Mouse (Mus musculus) forebrain, embryonic 14.5 days (tissue): ENCODE results near the gene Pcsk5. TPM values are rescaled to one million over a fixed set of nuclear protein-coding genes. Genes with fewer than 3 reads are reported as not detected.

Source experiments
- ATAC-seq: fragments of 200-750 bp; cut with Nextera tagmentation; 2 replicates; pipeline ENCODE4 v1.8.0; 2017; ENCODE audit warnings: mild to moderate bottlenecking, moderate library complexity
- DNase-seq: peaks from one replicate; pipeline ENCODE4 v3.0.0-alpha.2; 2015; ENCODE audit warnings: low spot score
- H3K27ac ChIP-seq: fragments of 300-500 bp; sonication (generic); 2 replicates; pipeline ENCODE4 v1.5.1; 2014; ENCODE audit warnings: low read depth, mild to moderate bottlenecking, control low read depth, low read length, moderate library complexity
- H3K27me3 ChIP-seq: fragments of 300-500 bp; sonication (generic); replicated peaks from 2 replicates; pipeline ENCODE4 v1.6.1; 2014; ENCODE audit warnings: low read length, control low read depth, mixed read lengths; ENCODE audit not compliant: control insufficient read depth, insufficient read depth
- H3K36me3 ChIP-seq: fragments of 300-500 bp; sonication (generic); 2 replicates; pipeline ENCODE4 v1.6.1; 2014; ENCODE audit warnings: low read length, control low read depth; ENCODE audit not compliant: control insufficient read depth, insufficient read depth
- H3K4me1 ChIP-seq: fragments of 300-500 bp; sonication (generic); 2 replicates; pipeline ENCODE4 v1.6.1; 2014; ENCODE audit warnings: antibody characterized with exemption, low read length, control low read depth; ENCODE audit not compliant: control insufficient read depth, insufficient read depth
- H3K4me2 ChIP-seq: fragments of 300-500 bp; sonication (generic); 2 replicates; pipeline ENCODE4 v1.6.1; 2014; ENCODE audit warnings: mild to moderate bottlenecking, control low read depth, low read length
- H3K4me3 ChIP-seq: fragments of 300-500 bp; sonication (generic); 2 replicates; pipeline ENCODE4 v1.5.1; 2014; ENCODE audit warnings: low read depth, low read length, control low read depth
- H3K9ac ChIP-seq: fragments of 300-500 bp; sonication (generic); 2 replicates; pipeline ENCODE4 v1.6.1; 2014; ENCODE audit warnings: mild to moderate bottlenecking, low read length, control low read depth, moderate library complexity
- H3K9me3 ChIP-seq: fragments of 300-500 bp; sonication (generic); replicated peaks from 2 replicates; pipeline ENCODE4 v1.6.1; 2016; ENCODE audit warnings: low read length, control low read depth, mixed read lengths; ENCODE audit not compliant: control insufficient read depth
- WGBS: fragments of 180-500 bp; shearing (Covaris S2); extraction: QIAGEN DNeasy Blood & Tissue Kit; methylation state at CpG from one replicate; pipeline ENCODE4 v1.1.7; 2014; 5-methylcytosine and 5-hydroxymethylcytosine counted together
- polyA plus RNA-seq: library from polyadenylated mRNA; unstranded; fragments of >200 nt; fragmentation: Nextera tagmentation; extraction: Ambion mirVana; gene quantifications from 2 replicates; pipeline ENCODE4 v1.2.1, GENCODE M21; 2014

Gene Pcsk5
- polyA plus RNA-seq, result 3.8 and 5.1 TPM in 2 replicates

- Histone ChIP-seq H3K4me3 (peak within 1 kb of the TSS; percentile 72), H3K9ac (peak within 1 kb of the TSS; percentile 70), H3K27ac (peak within 1 kb of the TSS; percentile 74), H3K36me3 (no peaks in the 10 kb centered on the region), H3K4me1 (peaks cover 16% of the 10 kb centered on the region; the same call in 1 of the 2 replicates), H3K9me3 (no peaks in the 10 kb centered on the region), H3K4me2 (peak within 1 kb of the TSS; percentile 81), H3K27me3 (no peaks in the 10 kb centered on the region)
- under 1% methylated on average over 36 of the region's 36 CpGs for WGBS
- DNase-seq (peak; percentile 95), ATAC-seq (peak; percentile 96)
Measured at GRCm38 (mm10) chr19:17837471-17837859, at the start of gene Pcsk5. Gene Pcsk5, minus strand, starts transcription at chr19:17837632.

- Histone ChIP-seq H3K27me3 (no peaks in the 10 kb centered on the region), H3K9me3 (no peaks in the 10 kb centered on the region), H3K36me3 (no peaks in the 10 kb centered on the region), H3K4me3 (no peak overlapping the region), H3K27ac (no peak overlapping the region), H3K9ac (no peak overlapping the region), H3K4me1 (no peaks in the 10 kb centered on the region), H3K4me2 (no peak overlapping the region)
- ATAC-seq (no peak), DNase-seq (no peak)
- 90% methylated on average over 7 of the region's 7 CpGs for WGBS
Measured at GRCm38 (mm10) chr19:17875804-17876203, 38.4 kb upstream of the Pcsk5 start.

- 58% methylated on average over 2 of the region's 2 CpGs for WGBS
Measured at GRCm38 (mm10) chr19:17874388-17874787, 37.0 kb upstream of the Pcsk5 start.

DNA sequence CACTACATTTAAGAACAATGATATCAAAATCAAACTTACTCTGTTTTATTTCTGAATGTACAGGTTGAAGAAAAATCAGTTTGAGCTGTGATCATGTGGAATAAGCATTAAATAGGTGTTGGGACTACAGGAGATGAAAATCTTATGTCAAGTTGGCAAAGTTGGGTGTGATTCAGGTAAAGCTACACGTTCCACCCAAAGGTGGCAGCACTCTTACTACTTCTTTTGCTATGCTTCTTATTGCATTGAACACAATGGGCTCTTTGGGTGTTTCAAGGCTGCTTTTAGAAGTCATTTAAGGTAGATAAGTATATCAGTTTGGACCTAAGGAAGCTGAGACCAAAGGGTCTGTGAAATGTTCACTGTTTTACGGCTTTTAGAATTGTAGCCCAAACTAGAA is 36.3 kb upstream of the Pcsk5 start:
- H3K9me3 ChIP-seq, result no peaks in the 10 kb centered on the region
- H3K4me1 ChIP-seq, result no peaks in the 10 kb centered on the region
- no peak overlapping the region for H3K27ac ChIP-seq
- 65% methylated on average over 2 of the region's 2 CpGs for WGBS
- no peaks in the 10 kb centered on the region for H3K27me3 ChIP-seq
- no peak overlapping the region for H3K9ac ChIP-seq
- no peaks in the 10 kb centered on the region for H3K36me3 ChIP-seq
- no peak overlapping the region for H3K4me2 ChIP-seq
- DNase-seq (no peak), ATAC-seq (no peak)
- no peak overlapping the region for H3K4me3 ChIP-seq

More at GRCm38 (mm10) chr19:17874388-17874787, 37.0 kb upstream of the Pcsk5 start:
- DNase-seq, result no peak
- no peak overlapping the region for H3K9ac ChIP-seq
- no peak overlapping the region for H3K4me3 ChIP-seq
- no peak for ATAC-seq
- no peaks in the 10 kb centered on the region for H3K4me1 ChIP-seq
- no peaks in the 10 kb centered on the region for H3K27me3 ChIP-seq
- H3K9me3 ChIP-seq, result no peaks in the 10 kb centered on the region
- H3K27ac ChIP-seq, result no peak overlapping the region
- no peaks in the 10 kb centered on the region for H3K36me3 ChIP-seq
- no peak overlapping the region for H3K4me2 ChIP-seq

DNA sequence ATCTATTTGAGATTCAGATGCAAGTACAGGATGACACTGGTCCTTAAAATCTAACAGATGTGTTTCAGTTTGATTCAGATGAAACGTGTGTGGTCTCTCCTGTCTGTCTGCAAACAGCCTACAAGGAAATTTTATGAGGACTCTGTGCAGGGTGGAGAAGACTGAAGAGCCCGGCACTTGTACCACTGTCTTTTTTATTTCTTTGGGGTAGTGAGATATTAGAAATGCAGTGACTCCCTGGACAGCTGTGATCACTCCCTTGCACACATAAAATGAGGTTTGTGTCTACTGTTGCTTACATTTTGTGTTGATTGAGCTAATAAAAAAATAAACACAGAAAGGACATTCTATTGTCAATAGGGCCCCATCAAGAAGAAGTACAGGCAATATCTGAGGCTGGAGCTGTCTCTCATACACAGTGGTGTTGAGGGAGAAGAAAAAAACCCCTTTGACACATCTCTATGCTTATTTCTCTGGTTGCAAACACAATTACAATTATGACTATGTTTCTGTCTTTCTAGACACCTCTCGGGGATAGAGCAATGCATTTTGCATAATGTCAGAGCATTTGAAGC is 29.0 kb upstream of the Pcsk5 start:
- no peak overlapping the region for H3K4me3 ChIP-seq
- no peaks in the 10 kb centered on the region for H3K27me3 ChIP-seq
- DNase-seq, result no peak
- 80% methylated on average over 3 of the region's 3 CpGs for WGBS
- H3K27ac ChIP-seq, result no peak overlapping the region
- H3K4me1 ChIP-seq, result no peaks in the 10 kb centered on the region
- no peak for ATAC-seq
- no peaks in the 10 kb centered on the region for H3K9me3 ChIP-seq
- no peak overlapping the region for H3K4me2 ChIP-seq
- H3K36me3 ChIP-seq, result no peaks in the 10 kb centered on the region
- no peak overlapping the region for H3K9ac ChIP-seq

DNA sequence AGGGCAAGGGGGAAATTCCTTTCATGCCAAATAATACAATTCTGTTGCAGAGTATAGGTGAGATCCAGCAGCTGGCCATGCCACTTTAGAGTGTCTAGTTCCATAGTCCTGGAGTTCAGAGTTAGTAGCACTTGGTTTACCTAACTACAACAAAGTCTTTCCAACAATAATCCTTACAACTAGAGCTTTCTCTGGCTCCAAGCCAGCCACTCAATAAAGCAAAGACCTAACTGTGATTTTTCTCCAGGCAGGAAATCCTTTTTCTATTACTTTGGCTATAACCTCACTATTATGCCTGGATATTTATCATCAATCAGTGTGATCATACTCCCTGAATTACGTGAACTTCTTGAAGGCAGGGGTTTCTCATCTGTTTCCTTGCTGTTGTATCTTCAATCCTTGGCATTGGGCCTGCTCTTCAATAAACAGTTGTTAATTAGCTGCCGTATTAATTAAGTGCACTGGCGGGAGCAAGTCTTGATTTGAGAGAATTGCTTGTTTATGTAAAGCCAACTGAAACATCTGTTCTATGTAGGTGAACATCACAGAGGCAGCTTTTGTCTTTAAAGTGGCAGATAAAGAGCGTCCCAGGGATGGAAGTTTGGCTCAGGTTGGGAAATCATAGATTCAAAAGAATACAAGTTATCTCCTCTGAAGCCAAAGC is 23.1 kb upstream of the Pcsk5 start:
- no peak overlapping the region for H3K4me3 ChIP-seq
- no peak overlapping the region for H3K27ac ChIP-seq
- DNase-seq, result peak; percentile 69
- peaks cover 6% of the 10 kb centered on the region for H3K4me1 ChIP-seq
- peak; percentile 68; the same call in 1 of the 2 replicates for ATAC-seq
- H3K4me2 ChIP-seq, result no peak overlapping the region
- no peaks in the 10 kb centered on the region for H3K36me3 ChIP-seq
- no peak overlapping the region for H3K9ac ChIP-seq
- no peaks in the 10 kb centered on the region for H3K9me3 ChIP-seq
- WGBS, result 15% methylated on average over 4 of the region's 4 CpGs
- H3K27me3 ChIP-seq, result no peaks in the 10 kb centered on the region

DNA sequence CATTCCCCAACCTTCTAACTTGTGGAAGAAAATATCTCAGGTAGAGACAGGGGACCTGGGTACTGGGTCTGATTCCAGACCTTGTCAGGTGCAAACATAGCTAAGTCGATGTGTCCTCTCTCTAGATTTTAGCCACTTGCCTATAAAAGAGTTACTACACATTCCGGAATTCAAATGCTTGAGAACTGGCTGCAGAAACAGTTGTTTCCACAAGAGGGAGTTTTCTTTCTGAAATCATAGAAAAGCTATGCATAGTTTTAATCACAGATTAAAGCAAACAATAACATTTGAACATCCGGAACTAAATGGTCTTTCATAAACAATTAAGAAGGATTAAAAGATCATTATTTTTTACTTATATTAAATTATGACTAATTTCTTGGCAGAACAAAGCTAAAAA is 19.3 kb upstream of the Pcsk5 start:
- Histone ChIP-seq H3K27ac (no peak overlapping the region), H3K27me3 (no peaks in the 10 kb centered on the region), H3K4me2 (no peak overlapping the region), H3K4me1 (peaks cover 6% of the 10 kb centered on the region), H3K4me3 (no peak overlapping the region), H3K9me3 (no peaks in the 10 kb centered on the region), H3K9ac (no peak overlapping the region), H3K36me3 (no peaks in the 10 kb centered on the region)
- DNase-seq (peak; percentile 59), ATAC-seq (no peak)
- 56% methylated on average over 3 of the region's 3 CpGs for WGBS

GRCm38 (mm10) chr19:17848417-17848816 is 11.0 kb upstream of the Pcsk5 start:
- 85% methylated on average over 2 of the region's 2 CpGs for WGBS
- Histone ChIP-seq H3K9me3 (no peaks in the 10 kb centered on the region), H3K9ac (no peak overlapping the region), H3K4me3 (no peak overlapping the region), H3K36me3 (no peaks in the 10 kb centered on the region), H3K27me3 (no peaks in the 10 kb centered on the region), H3K4me1 (no peaks in the 10 kb centered on the region), H3K27ac (no peak overlapping the region), H3K4me2 (no peak overlapping the region)
- DNase-seq (no peak), ATAC-seq (no peak)

DNA sequence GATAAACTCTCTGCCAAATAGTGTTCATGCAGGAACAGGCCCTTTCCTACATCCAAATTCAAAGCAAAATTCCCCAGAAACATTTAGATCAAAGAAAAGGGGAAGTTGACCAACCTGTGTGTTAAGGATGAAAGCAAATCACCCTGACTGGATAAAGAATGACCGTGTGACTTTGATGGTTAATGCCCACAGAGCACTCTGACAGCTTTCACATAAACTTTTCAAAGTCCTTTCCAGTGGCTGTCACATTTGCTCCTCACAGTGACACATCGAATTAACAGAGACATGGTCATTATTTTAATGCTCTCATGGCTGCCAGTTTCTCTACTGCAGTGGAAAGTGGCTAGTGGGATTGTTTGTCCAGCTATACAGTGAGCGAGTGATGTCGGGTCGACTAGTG is 8.5 kb upstream of the Pcsk5 start:
- H3K27ac ChIP-seq, result no peak overlapping the region
- no peak overlapping the region for H3K4me2 ChIP-seq
- no peaks in the 10 kb centered on the region for H3K4me1 ChIP-seq
- no peak overlapping the region for H3K9ac ChIP-seq
- ATAC-seq, result no peak
- H3K9me3 ChIP-seq, result no peaks in the 10 kb centered on the region
- no peak for DNase-seq
- H3K36me3 ChIP-seq, result no peaks in the 10 kb centered on the region
- no peak overlapping the region for H3K4me3 ChIP-seq
- H3K27me3 ChIP-seq, result no peaks in the 10 kb centered on the region
- WGBS, result 74% methylated on average over 5 of the region's 5 CpGs
